In genomic region chr3:53334051-53334450, GRCm38 (mm10) we compare ENCODE assay signal across 8 mouse cellular contexts.
A peak's percentile ranks its signal among the peaks of the same experiment; 100 is the strongest.
DNase-seq lines count a peak whose midpoint lies in the region; ATAC-seq lines count a peak whose summit lies in the region.

No protein-coding gene starts in this region.

- H3K27ac ChIP-seq in limb, embryonic 11.5 days (replicated peaks; ENCODE audit: low read depth, low read length) = no peak overlapping the region

- peak; percentile 19 for DNase-seq in embryo, embryonic 10.5 days (ENCODE audit: low spot score)
- DNase-seq in embryo, embryonic 10 days (ENCODE audit: low spot score) = no peak
- peak; percentile 7 for DNase-seq in urinary bladder, postnatal 14 days (ENCODE audit: low spot score)
- no peak for DNase-seq in urinary bladder, postnatal 4 days (ENCODE audit: low spot score in 2 of 2)
- DNase-seq in limb, embryonic 11.5 days (ENCODE audit: low spot score) = peak; percentile 29
- no peak for DNase-seq in right cerebral cortex, postnatal 14 days
- no peak for DNase-seq in urinary bladder, postnatal 36 days (ENCODE audit: low spot score in 2 of 2)

- no peaks in the 10 kb centered on the region for H3K9me3 ChIP-seq in limb, embryonic 11.5 days (ENCODE audit: control insufficient read depth, low read length)

- no peaks in the 10 kb centered on the region for H3K27me3 ChIP-seq in limb, embryonic 11.5 days (ENCODE audit: control insufficient read depth, insufficient read depth, low read length)

- peak overlapping the region; percentile 34 for H3K4me2 ChIP-seq in limb, embryonic 11.5 days (ENCODE audit: low read depth, severe bottlenecking)

- no peak overlapping the region for H3K9ac ChIP-seq in limb, embryonic 11.5 days (ENCODE audit: low read length)

- ATAC-seq in limb, embryonic 11.5 days (ENCODE audit: insufficient number of reproducible peaks, low FRiP score, low TSS enrichment, low read depth) = no peak
- no peak for ATAC-seq in frontal cortex, adult (ENCODE audit: low TSS enrichment)

- 51% methylated on average over 11 of the region's 11 CpGs for WGBS in limb, embryonic 11.5 days

- no peaks in the 10 kb centered on the region; the same call in 1 of the 2 replicates for H3K4me1 ChIP-seq in limb, embryonic 11.5 days (ENCODE audit: control insufficient read depth, insufficient read depth, low read length)

- no peak overlapping the region for H3K4me3 ChIP-seq in limb, embryonic 11.5 days (ENCODE audit: low read depth, low read length)

- H3K36me3 ChIP-seq in limb, embryonic 11.5 days (ENCODE audit: control insufficient read depth, insufficient read depth, low read length) = no peaks in the 10 kb centered on the region

Comparison
In these comparisons a context has a peak if more than half of its experiments do, and no peak if none do; other contexts are left out.
1. DNase-seq: peak in embryo, embryonic 10.5 days (single experiment), urinary bladder, postnatal 14 days (single experiment) and limb, embryonic 11.5 days (single experiment); none in embryo, embryonic 10 days (single experiment), urinary bladder, postnatal 4 days (0 of 2), right cerebral cortex, postnatal 14 days (single experiment) and urinary bladder, postnatal 36 days (0 of 2).